Mouse (Mus musculus) macrophage (primary cell): ENCODE measurements around the gene Dnaja3. TPM values are rescaled to one million over a fixed set of nuclear protein-coding genes. Genes with fewer than 3 reads are reported as not detected.

Experiments
- H3K27ac ChIP-seq: fragments of 350-480 bp; formaldehyde crosslinking; 2 replicates; pipeline ENCODE4 v1.9.0; 2021
- H3K36me3 ChIP-seq: fragments of 350-480 bp; formaldehyde crosslinking; 2 replicates; pipeline ENCODE4 v1.9.0; 2021; ENCODE audit errors: inconsistent target
- H3K4me3 ChIP-seq: fragments of 350-480 bp; formaldehyde crosslinking; 2 replicates; pipeline ENCODE4 v1.9.0; 2021; ENCODE audit errors: inconsistent target
- H3K79me2 ChIP-seq: fragments of 350-480 bp; formaldehyde crosslinking; 2 replicates; pipeline ENCODE4 v1.9.0; 2021; ENCODE audit errors: inconsistent target
- WGBS: methylation state at CpG from one replicate; pipeline ENCODE4 v1.1.7; 2026; ENCODE audit warnings: inconsistent platforms; ENCODE audit not compliant: missing documents; 5-methylcytosine and 5-hydroxymethylcytosine counted together
- polyA plus RNA-seq: library from polyadenylated mRNA; stranded (reverse); fragments of 250-400 nt; gene quantifications from 3 replicates; pipeline ENCODE4 v1.2.4, GENCODE M21; 2018; ENCODE audit warnings: inconsistent platforms

Gene Dnaja3
- polyA plus RNA-seq, 1 experiment from 2014 or later, result 25.5 TPM

GRCm38 (mm10) chr16:4624074-4624473 is 15.7 kb upstream of the Dnaja3 start:
- Histone ChIP-seq H3K4me3 (peak overlapping the region; percentile 43), H3K36me3 (peaks cover 24% of the 10 kb centered on the region), H3K27ac (peak overlapping the region; percentile 5; the same call in 1 of the 2 replicates), H3K79me2 (peaks cover 49% of the 10 kb centered on the region)
- WGBS, result 23% methylated on average over 9 of the region's 9 CpGs

DNA sequence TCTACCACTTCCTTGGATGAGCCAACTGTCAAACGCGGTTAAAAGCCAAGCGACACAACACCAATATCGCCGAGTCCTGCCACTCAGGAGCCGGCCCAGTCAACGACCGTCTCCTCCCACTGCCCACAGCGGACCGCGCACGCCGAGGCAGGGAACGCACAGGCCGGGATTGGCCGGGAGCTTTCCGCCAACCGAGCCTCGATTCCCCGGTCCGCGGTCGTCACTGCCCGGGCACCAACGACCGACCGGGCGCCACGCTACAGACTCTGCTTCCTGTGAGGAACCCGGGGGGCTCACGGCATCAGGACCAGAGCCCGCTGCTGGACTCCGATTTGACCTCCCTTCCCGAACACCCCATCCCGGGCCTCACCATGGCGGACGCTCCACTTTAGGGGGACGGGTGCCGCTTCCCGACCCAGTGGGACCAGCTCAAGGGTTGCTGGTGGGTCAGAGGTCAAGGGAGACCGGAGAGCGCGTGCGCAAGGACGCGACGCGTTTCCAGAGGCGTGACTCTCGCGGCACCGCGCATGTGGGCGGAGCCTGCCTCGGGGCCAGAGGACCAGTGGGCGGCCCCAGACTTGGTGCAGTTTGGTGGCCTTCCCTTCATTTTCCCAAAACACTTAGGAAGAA is 15.2 kb upstream of the Dnaja3 start, which contains the start of gene Pam16:
TSS of gene Pam16 (minus strand) at position 508 of the 630 bp plus-strand sequence.
- Histone ChIP-seq H3K36me3 (peaks cover 29% of the 10 kb centered on the region), H3K27ac (peak within 1 kb of the TSS; percentile 17), H3K79me2 (peaks cover 48% of the 10 kb centered on the region), H3K4me3 (peak within 1 kb of the TSS; percentile 43)
- WGBS, result under 1% methylated on average over 56 of the region's 56 CpGs

DNA sequence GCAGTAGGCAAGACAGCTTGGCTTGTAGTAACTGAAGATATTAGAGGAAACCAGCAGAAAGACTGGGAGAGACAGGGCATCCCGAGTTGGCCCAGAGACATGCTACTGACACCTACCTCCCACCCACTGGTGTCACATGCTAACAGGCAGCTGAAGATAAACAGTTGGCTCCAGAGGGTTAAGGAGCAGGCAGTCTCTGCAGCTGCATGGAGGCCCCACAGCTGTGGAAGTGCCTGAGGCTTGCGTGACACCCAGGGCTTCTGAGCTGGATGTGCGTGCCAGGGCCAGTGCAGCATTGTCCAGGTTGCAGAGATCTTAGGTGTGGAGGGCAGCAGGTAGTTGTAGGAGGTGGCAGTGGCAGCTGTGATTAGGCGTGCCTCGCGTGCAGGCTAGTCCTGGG is 12.7 kb upstream of the Dnaja3 start:
- no peak overlapping the region for H3K27ac ChIP-seq
- H3K36me3 ChIP-seq, result peaks cover 52% of the 10 kb centered on the region
- WGBS, result over 99% methylated on average over 6 of the region's 6 CpGs
- H3K4me3 ChIP-seq, result no peak overlapping the region
- H3K79me2 ChIP-seq, result peaks cover 22% of the 10 kb centered on the region

- WGBS, result 95% methylated on average over 9 of the region's 9 CpGs
These were observed 10.8 kb upstream of the Dnaja3 start for GRCm38 (mm10) chr16:4628898-4629419.

DNA sequence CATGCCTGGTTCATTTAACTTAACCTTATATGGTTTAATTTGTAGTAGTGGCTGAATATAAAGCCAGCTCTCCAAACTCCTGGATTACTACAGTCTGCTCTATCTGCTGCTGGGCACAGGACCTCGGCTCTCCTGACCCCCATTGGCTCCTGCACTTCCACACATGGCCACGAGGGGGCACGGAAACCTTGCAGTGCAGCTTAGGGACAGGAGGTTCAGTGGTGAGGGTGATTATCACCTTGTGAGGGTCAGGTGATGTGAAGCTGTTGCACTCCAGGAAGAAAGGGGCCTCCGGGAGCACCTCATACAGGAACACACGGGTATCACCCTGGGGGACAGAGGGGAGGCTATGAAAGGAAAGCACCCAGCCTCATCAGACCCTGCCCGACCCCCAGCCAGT is 9.8 kb upstream of the Dnaja3 start:
- 30% methylated on average over 6 of the region's 6 CpGs for WGBS
- Histone ChIP-seq H3K27ac (no peak overlapping the region), H3K36me3 (peaks cover 78% of the 10 kb centered on the region), H3K79me2 (no peaks in the 10 kb centered on the region), H3K4me3 (no peak overlapping the region)

More at GRCm38 (mm10) chr16:4628898-4629419, 10.8 kb upstream of the Dnaja3 start:
- Histone ChIP-seq H3K27ac (no peak overlapping the region), H3K4me3 (no peak overlapping the region), H3K79me2 (peaks cover 4% of the 10 kb centered on the region), H3K36me3 (peaks cover 68% of the 10 kb centered on the region)

DNA sequence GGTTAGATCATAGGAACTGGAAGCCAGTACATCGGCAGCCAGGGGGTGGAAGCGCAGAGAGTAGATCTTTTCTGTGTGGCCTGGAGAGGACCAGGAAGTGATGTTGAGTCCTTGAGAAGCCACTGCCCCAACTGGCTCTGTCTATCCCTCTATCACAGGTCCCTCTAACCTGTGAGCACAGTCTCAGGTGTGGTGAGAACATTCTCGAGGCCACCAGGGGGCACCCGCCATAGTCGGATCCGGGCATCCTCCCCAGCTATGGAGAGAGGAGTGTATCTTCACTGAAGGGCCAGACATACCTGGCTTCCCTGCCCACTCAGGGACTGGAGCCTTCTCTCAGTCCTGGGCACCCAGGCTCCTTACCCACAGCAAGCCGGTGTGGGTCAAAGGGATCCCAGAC is 7.7 kb upstream of the Dnaja3 start:
- H3K27ac ChIP-seq, result no peak overlapping the region
- H3K79me2 ChIP-seq, result no peaks in the 10 kb centered on the region
- 85% methylated on average over 7 of the region's 7 CpGs for WGBS
- H3K4me3 ChIP-seq, result no peak overlapping the region
- H3K36me3 ChIP-seq, result peaks cover 95% of the 10 kb centered on the region

GRCm38 (mm10) chr16:4633661-4634060 is 6.1 kb upstream of the Dnaja3 start:
- Histone ChIP-seq H3K79me2 (no peaks in the 10 kb centered on the region), H3K4me3 (no peak overlapping the region), H3K36me3 (peaks cover 92% of the 10 kb centered on the region), H3K27ac (no peak overlapping the region)
- WGBS, result 100% methylated on average over 3 of the region's 3 CpGs

- Histone ChIP-seq H3K27ac (no peak overlapping the region), H3K4me3 (no peak overlapping the region), H3K36me3 (peaks cover 87% of the 10 kb centered on the region), H3K79me2 (no peaks in the 10 kb centered on the region)
- WGBS, result 97% methylated on average over 9 of the region's 9 CpGs
These were observed 5.1 kb upstream of the Dnaja3 start for GRCm38 (mm10) chr16:4634681-4635080.

DNA sequence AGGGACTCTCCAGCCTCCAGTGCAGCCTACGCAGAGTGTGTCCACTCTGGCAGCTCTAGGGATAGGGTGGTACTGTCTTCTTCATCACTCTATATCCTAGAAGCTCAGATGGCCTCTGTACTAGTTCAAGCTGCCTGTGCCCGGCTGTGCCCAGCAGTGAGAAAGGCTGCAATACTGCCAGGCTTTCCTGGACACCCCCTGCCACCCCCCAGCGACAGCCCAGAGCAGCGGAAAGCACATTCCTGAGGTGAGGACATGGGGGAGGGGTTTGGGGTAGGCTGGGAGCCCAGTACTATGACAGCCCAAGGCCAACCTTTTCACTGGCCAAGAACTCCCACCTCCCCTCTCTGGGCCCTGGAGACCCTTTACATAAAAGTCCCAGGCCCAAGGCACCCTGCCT is 4.0 kb upstream of the Dnaja3 start:
- Histone ChIP-seq H3K79me2 (no peaks in the 10 kb centered on the region), H3K36me3 (peaks cover 76% of the 10 kb centered on the region)
- 93% methylated on average over 4 of the region's 4 CpGs for WGBS

DNA sequence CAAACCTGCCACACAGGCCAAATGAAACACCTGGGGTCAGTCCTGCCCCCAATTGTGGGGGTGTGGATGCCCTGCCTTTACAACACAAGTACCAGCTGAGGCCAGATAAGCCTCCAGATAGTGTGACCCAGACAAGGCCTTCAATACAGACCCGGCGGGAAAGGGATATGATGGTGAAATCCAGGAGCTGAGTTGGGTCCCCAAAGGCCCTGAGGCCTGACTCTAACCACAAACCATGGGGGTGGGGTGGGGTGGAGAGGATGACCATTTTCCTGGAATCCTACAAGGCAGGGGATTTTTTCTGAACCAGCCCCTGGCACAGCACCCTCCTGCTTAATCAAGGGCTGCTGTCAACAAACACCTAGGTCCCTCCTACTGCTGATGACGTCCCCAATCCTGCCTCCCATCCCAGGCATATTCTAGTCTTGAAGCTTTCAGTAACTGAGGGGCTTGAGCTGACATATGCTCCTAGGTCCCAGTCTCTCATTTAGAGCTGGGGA is 848 bp upstream of the Dnaja3 start:
- H3K79me2 ChIP-seq, result no peaks in the 10 kb centered on the region
- 94% methylated on average over 3 of the region's 3 CpGs for WGBS
- no peak overlapping the region for H3K4me3 ChIP-seq
- H3K36me3 ChIP-seq, result peaks cover 72% of the 10 kb centered on the region
- H3K27ac ChIP-seq, result no peak overlapping the region

More for the DNA sequence above, 4.0 kb upstream of the Dnaja3 start:
- no peak overlapping the region for H3K27ac ChIP-seq
- no peak overlapping the region for H3K4me3 ChIP-seq

DNA sequence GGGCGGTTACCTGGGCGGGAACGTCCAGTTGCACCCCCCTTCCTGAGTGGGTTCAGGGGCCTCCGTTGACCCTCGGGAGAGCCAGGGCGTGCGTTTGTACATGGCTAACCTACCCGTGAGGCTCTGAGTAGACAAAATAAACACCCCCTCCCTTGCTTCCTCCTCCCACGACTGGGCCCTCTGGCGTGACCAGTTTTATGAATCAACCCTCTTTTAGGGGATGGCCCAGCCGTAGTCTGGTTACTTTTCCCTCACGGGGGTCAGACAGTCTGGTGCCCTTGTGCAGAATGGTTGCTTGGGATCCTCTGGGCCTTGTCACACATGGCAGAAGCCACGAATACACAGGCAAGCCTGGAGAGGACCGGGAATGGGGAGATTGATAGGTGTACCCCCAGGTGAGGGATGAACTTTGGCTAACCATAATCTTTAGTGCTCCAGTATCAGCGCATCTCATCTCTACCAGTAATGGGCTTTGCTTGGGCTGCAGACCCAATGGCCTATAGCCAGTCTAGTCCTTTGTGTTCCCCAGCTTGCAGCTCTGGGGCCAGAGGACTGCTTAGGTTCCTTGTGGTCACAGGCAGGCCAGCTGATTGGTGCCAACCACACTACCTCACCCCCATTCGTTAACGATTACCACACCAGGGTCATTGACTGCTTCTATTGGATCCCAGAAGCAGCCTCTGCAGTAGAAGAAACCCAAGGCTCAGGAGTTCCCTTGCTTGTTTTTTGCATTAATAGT is 647 bp downstream of the Dnaja3 start:
- Histone ChIP-seq H3K79me2 (no peaks in the 10 kb centered on the region), H3K36me3 (peaks cover 68% of the 10 kb centered on the region), H3K27ac (no peak overlapping the region), H3K4me3 (no peak overlapping the region)
- WGBS, result 43% methylated on average over 16 of the region's 17 CpGs

DNA sequence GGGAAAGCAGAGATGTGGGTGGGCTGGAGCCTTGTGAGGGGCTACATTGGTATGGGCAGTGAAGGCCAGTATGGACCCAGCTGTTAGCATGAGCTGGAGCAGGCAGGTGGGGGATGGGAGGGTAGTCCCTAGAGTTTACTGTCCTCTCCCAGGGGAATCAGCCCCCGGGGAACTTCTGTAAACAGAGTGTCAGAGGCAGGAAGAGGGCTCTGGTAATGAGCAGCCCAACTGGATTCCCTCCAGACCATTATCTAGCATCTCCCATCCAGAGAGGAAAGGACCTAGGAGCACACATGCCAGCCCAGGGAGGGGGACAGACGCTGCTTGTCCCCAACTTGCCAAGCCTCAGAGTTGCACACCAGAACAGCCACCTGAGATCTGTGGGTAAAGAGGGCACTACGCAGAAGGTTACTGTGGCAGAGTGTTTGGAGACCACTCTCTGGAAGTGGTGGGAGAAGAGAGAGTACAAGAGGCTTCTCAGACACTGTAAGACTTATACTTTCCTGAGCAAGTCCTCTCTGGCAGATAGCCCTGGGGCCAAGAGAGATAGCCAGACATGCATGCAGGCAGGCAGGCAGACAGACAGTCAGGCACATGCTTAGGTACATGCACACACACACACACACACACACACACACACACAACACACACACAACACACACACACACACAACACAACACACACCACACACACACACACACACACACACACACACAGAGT is 1.5 kb downstream of the Dnaja3 start:
- WGBS, result 64% methylated on average over 3 of the region's 3 CpGs
- no peak overlapping the region for H3K27ac ChIP-seq
- H3K79me2 ChIP-seq, result no peaks in the 10 kb centered on the region
- H3K36me3 ChIP-seq, result peaks cover 66% of the 10 kb centered on the region
- H3K4me3 ChIP-seq, result no peak overlapping the region

DNA sequence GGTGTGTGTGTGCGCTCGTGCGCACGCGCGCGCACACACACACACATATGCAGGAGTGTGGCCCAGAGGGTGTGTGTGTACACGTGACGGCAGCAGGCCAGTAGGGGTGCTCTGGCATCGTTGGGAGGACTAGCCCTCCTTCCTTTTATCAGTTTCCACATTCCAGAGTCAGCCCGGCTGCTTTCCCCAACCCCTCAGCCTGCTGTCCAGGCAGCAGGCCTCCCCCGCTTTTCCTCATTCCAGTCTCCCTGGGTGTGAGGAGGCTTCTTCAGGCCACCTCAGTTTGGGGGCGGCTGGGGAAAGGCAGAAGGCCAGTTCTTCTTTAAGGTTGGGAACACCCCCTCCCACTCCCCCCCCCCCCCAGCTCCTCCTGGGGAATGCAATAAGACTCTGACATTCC is 2.4 kb downstream of the Dnaja3 start:
- 86% methylated on average over 11 of the region's 13 CpGs for WGBS
- no peak overlapping the region for H3K27ac ChIP-seq
- H3K4me3 ChIP-seq, result no peak overlapping the region
- peaks cover 67% of the 10 kb centered on the region for H3K36me3 ChIP-seq
- no peaks in the 10 kb centered on the region for H3K79me2 ChIP-seq

DNA sequence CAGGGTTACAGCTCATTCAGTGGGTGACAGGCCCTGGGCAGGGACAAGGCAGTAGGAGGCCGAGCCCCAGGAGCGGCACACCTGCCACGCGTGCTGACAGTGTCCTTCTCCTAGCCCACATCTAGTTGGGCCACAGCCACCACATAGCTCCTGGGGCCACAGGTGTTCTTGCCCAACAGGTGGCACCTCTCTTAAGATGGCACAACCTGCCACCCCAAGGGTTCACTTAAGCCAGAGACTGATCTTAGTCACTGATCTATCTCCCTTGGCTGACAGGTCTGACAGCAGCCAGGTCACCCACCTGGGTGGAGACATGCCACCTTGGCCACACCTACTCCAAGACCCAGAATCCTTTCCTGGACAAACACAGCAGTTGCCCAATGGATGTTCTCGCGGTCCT is 3.1 kb downstream of the Dnaja3 start:
- WGBS, result 95% methylated on average over 6 of the region's 6 CpGs
- Histone ChIP-seq H3K36me3 (peaks cover 69% of the 10 kb centered on the region; the same call in 1 of the 2 replicates), H3K4me3 (no peak overlapping the region), H3K79me2 (no peaks in the 10 kb centered on the region), H3K27ac (no peak overlapping the region)
